2 mouse cellular contexts compared by ENCODE assay signal in genomic region chr11:78180081-78180761, GRCm38 (mm10).
TF ChIP-seq lines count a peak whose summit lies in the region.

No protein-coding gene starts in this region.

TF ChIP-seq in MEL, 35 proteins besides CTCF, POLR2A, EP300 and RAD21 (continued from another document):
- TF ChIP-seq ZMIZ1 (IDR thresholded peaks at IDR 0.05; ENCODE audit: low read depth, low read length), result peak; percentile 74
- peak; percentile 5 for TF ChIP-seq CHD2 (IDR thresholded peaks at IDR 0.05; ENCODE audit: low read length)
- TF ChIP-seq GABPA (IDR thresholded peaks at IDR 0.05; ENCODE audit: low read depth, low read length), result no peak
- TF ChIP-seq CHD1 (IDR thresholded peaks at IDR 0.05; ENCODE audit: low read depth, low read length), result no peak; the same call in 1 of the 2 replicates
- 0 out of 2 replicates have a peak, but pooled peaks have one; percentile 24 for TF ChIP-seq NELFE (IDR thresholded peaks at IDR 0.05; ENCODE audit: low read depth, low read length)
- no peak for TF ChIP-seq GATA1 (IDR thresholded peaks at IDR 0.05; ENCODE audit: low read depth, low read length)
- TF ChIP-seq TAL1 (IDR thresholded peaks at IDR 0.05; ENCODE audit: low read length), result no peak
- TF ChIP-seq KAT2A (conservative IDR thresholded peaks at IDR 0.05; ENCODE audit: low read depth, low read length), result no peak
- peak; percentile 30; the same call in 1 of the 2 replicates for TF ChIP-seq ETS1 (IDR thresholded peaks at IDR 0.05; ENCODE audit: low read depth, low read length)
- TF ChIP-seq MYB (IDR thresholded peaks at IDR 0.05; ENCODE audit: low read depth, low read length), result 0 out of 2 replicates have a peak, but pooled peaks have one; percentile 8
- TF ChIP-seq MEF2A (IDR thresholded peaks at IDR 0.05; ENCODE audit: extremely low read depth, insufficient replicate concordance, low read depth, low read length, poor library complexity, severe bottlenecking), result 0 out of 2 replicates have a peak, but pooled peaks have one; percentile 32
- no peak for TF ChIP-seq JUND (IDR thresholded peaks at IDR 0.05; ENCODE audit: low read depth, low read length)
- no peak for TF ChIP-seq ZNF384 (IDR thresholded peaks at IDR 0.05; ENCODE audit: low read depth, low read length)
- TF ChIP-seq MAZ (IDR thresholded peaks at IDR 0.05; ENCODE audit: low read depth, low read length), result no peak
- peak; percentile 57; the same call in 1 of the 2 replicates for TF ChIP-seq MYC (IDR thresholded peaks at IDR 0.05; ENCODE audit: low read depth, low read length)
- no peak for TF ChIP-seq USF1 (IDR thresholded peaks at IDR 0.05; ENCODE audit: low read depth, low read length)
- no peak for TF ChIP-seq POLR2AphosphoS5 (IDR thresholded peaks at IDR 0.05; ENCODE audit: borderline replicate concordance, low read depth, low read length)
- no peak; the same call in 1 of the 2 replicates for TF ChIP-seq MXI1 (IDR thresholded peaks at IDR 0.05; ENCODE audit: low read depth, low read length)
- peak; percentile 20; the same call in 1 of the 2 replicates for TF ChIP-seq SMC3 (IDR thresholded peaks at IDR 0.05; ENCODE audit: low read depth, low read length)
- TF ChIP-seq MAFK (IDR thresholded peaks at IDR 0.05; ENCODE audit: borderline replicate concordance, low read depth, low read length), result no peak
- TF ChIP-seq ZKSCAN1 (IDR thresholded peaks at IDR 0.05; ENCODE audit: low read depth, low read length), result no peak
- no peak for TF ChIP-seq BHLHE40 (IDR thresholded peaks at IDR 0.05; ENCODE audit: borderline replicate concordance, low read depth, low read length)

TF ChIP-seq in myocyte, 11 proteins besides CTCF, POLR2A, EP300 and RAD21 (continued from another document):
- no peak for TF ChIP-seq CEBPB (IDR thresholded peaks at IDR 0.05; ENCODE audit: insufficient read depth, poor library complexity, severe bottlenecking)
TF ChIP-seq in myocyte: peak in this region for 1.
